Mouse (Mus musculus): ENCODE data around the gene Ep400.

DNA sequence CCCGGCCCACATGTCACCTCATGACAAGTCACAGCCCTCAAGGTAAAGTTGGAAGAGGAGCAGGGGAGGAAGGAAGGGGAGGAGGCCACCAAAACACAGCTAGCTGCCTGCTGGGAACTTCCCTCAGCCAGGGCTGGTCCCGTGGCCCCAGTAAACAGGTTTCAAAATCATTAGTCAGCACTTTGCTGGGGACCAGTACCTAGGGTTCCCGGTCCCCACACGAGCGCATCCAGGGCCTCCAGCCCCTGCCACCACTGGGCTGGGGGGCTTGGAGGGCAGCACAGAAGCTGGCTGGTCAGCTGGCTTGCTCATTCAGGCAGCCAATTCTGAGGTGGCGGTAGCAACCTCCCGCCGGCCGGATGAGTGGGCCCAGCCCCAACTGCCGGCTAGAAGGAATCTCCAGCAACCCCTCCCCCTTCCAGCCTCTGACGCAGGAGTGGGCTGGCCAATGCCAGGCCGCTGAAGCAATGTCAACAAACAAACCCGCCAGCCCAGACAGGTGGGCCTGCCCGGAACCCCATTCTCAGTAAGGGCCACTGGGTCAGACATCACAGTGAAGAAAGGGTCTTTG lies 37.6 kb upstream of the Ep400 start:
- TF ChIP-seq GATA1 (IDR thresholded peaks at IDR 0.05; ENCODE audit: borderline replicate concordance, low read length) (no peak), FLI1 (IDR thresholded peaks at IDR 0.05; ENCODE audit: low read length) (no peak)
